Mouse (Mus musculus) lung, embryonic 14.5 days (tissue): ENCODE results near the gene Vopp1. TPM values are rescaled to one million over a fixed set of nuclear protein-coding genes. Genes with fewer than 3 reads are reported as not detected.

Source experiments
- ATAC-seq: fragments of 200-750 bp; cut with Nextera tagmentation; 2 replicates; pipeline ENCODE4 v1.8.0; 2017; ENCODE audit warnings: mild to moderate bottlenecking, moderate TSS enrichment, moderate library complexity; ENCODE audit not compliant: insufficient read depth
- DNase-seq: peaks from one replicate; pipeline ENCODE4 v3.0.0-alpha.2; 2015
- H3K27ac ChIP-seq: fragments of 300-500 bp; sonication (generic); 2 replicates; pipeline ENCODE4 v1.5.1; 2014; ENCODE audit warnings: low read depth, mild to moderate bottlenecking, moderate library complexity
- H3K27me3 ChIP-seq: fragments of 300-500 bp; sonication (generic); 2 replicates; pipeline ENCODE4 v1.6.1; 2014; ENCODE audit warnings: low read length, control low read depth; ENCODE audit not compliant: insufficient read depth
- H3K36me3 ChIP-seq: fragments of 300-500 bp; sonication (generic); 2 replicates; pipeline ENCODE4 v1.6.1; 2014; ENCODE audit warnings: control low read depth; ENCODE audit not compliant: insufficient read depth
- H3K4me1 ChIP-seq: fragments of 300-500 bp; sonication (generic); 2 replicates; pipeline ENCODE4 v1.6.1; 2014; ENCODE audit warnings: antibody characterized with exemption, control low read depth; ENCODE audit not compliant: insufficient read depth
- H3K4me2 ChIP-seq: fragments of 300-500 bp; sonication (generic); 2 replicates; pipeline ENCODE4 v1.6.1; 2014; ENCODE audit warnings: mild to moderate bottlenecking
- H3K4me3 ChIP-seq: fragments of 300-500 bp; sonication (generic); 2 replicates; pipeline ENCODE4 v1.5.1; 2014; ENCODE audit warnings: low read depth, low read length
- H3K9ac ChIP-seq: fragments of 300-500 bp; sonication (generic); 2 replicates; pipeline ENCODE4 v1.6.1; 2014
- H3K9me3 ChIP-seq: fragments of 300-500 bp; sonication (generic); 2 replicates; pipeline ENCODE4 v1.6.1; 2016; ENCODE audit warnings: low read depth, low read length, control low read depth
- CTCF ChIP-seq: IDR thresholded peaks from 2 replicates; pipeline ENCODE4 v1.5.1; 2016; ENCODE audit warnings: antibody characterized with exemption, low read depth
- WGBS: fragments of 180-500 bp; shearing (Covaris S2); extraction: QIAGEN DNeasy Blood & Tissue Kit; methylation state at CpG from one replicate; pipeline ENCODE4 v1.1.7; 2014; 5-methylcytosine and 5-hydroxymethylcytosine counted together
- polyA plus RNA-seq: library from polyadenylated mRNA; unstranded; fragments of >200 nt; fragmentation: Nextera tagmentation; extraction: Ambion mirVana; gene quantifications from 2 replicates; pipeline ENCODE4 v1.2.1, GENCODE M21; 2014

The Vopp1 gene
- polyA plus RNA-seq, 1 experiment from 2014 or later = 25.8 TPM

GRCm38 (mm10) chr6:57780359-57780758 is 44.6 kb downstream of the Vopp1 start:
- no peaks in the 10 kb centered on the region for H3K27me3 ChIP-seq
- no peak overlapping the region for H3K27ac ChIP-seq
- no peak overlapping the region for H3K4me3 ChIP-seq
- no peaks in the 10 kb centered on the region for H3K4me1 ChIP-seq
- no peak for TF ChIP-seq CTCF
- 84% methylated on average over 3 of the region's 3 CpGs for WGBS
- H3K4me2 ChIP-seq = no peak overlapping the region
- H3K9ac ChIP-seq = no peak overlapping the region
- DNase-seq = no peak
- no peaks in the 10 kb centered on the region for H3K9me3 ChIP-seq
- peaks cover 2% of the 10 kb centered on the region; the same call in 1 of the 2 replicates for H3K36me3 ChIP-seq
- ATAC-seq = no peak

DNA sequence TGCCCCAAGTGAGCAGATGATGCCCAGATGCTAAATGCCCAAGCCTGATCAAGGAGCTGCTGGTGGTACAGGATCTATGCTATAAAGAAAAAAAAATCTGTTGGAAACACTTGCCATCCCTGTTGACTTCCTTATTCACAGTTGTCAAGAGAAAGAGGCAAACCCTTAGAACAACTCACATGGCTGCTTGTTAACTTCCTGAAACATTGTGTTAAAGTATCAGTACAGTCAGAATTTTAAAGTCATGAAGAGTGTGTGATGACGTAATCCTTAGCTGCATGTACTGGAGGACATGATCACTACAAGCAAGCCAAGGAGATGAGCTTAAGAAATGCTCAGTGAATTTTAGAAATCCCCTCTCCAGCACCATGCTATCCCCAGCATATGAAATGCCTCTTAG is 51.2 kb downstream of the Vopp1 start:
- no peak for DNase-seq
- H3K4me3 ChIP-seq = no peak overlapping the region
- H3K36me3 ChIP-seq = peaks cover 19% of the 10 kb centered on the region; the same call in 1 of the 2 replicates
- no peak for TF ChIP-seq CTCF
- H3K27me3 ChIP-seq = no peaks in the 10 kb centered on the region
- no peak overlapping the region for H3K4me2 ChIP-seq
- WGBS = 85% methylated on average over 1 of the region's 1 CpGs
- no peak overlapping the region for H3K9ac ChIP-seq
- H3K4me1 ChIP-seq = no peaks in the 10 kb centered on the region
- H3K27ac ChIP-seq = no peak overlapping the region
- H3K9me3 ChIP-seq = no peaks in the 10 kb centered on the region
- no peak for ATAC-seq

DNA sequence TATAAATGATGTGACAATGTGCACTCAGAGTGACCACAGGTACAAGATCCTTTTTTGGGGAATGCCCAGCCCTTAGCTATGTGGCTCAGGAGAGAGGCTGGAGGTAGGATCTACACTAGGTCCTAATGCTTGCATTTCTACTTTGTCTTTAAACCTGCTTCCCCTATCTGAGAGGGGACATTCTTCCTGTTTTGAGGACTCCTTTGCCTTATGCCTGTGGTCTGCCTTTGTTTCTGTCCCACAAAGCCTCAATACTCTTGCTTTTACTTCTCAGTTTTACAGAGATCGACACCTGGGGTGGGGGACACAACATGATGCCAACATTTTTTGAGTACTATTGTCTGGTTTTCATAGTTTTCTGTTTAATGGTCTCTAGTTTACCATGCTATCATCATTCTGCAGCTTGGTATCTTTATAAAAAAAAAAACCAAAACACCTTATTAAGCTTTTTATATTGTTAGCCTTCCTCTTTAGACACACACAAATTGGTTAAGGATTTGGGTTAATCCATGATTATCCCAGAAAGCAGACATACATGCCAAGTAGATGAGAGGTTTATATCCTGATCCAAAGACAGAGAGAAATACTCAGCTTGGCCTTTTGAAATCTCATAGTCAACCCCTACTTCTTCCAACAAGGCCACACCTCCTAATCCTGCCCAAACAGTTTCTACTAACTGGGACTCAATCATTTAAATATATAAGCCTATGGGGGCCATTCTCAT is 54.3 kb downstream of the Vopp1 start:
- no peak for TF ChIP-seq CTCF
- peaks cover 17% of the 10 kb centered on the region; the same call in 1 of the 2 replicates for H3K36me3 ChIP-seq
- no peaks in the 10 kb centered on the region for H3K4me1 ChIP-seq
- no peak overlapping the region for H3K27ac ChIP-seq
- no peak for DNase-seq
- H3K4me2 ChIP-seq = no peak overlapping the region
- H3K9ac ChIP-seq = no peak overlapping the region
- no peaks in the 10 kb centered on the region for H3K27me3 ChIP-seq
- no peak overlapping the region for H3K4me3 ChIP-seq
- ATAC-seq = no peak
- 85% methylated on average over 1 of the region's 1 CpGs for WGBS
- no peaks in the 10 kb centered on the region for H3K9me3 ChIP-seq

GRCm38 (mm10) chr6:57768948-57769525 is 55.9 kb downstream of the Vopp1 start:
- no peak for ATAC-seq
- H3K27me3 ChIP-seq = no peaks in the 10 kb centered on the region
- no peaks in the 10 kb centered on the region for H3K9me3 ChIP-seq
- 67% methylated on average over 7 of the region's 7 CpGs for WGBS
- H3K4me2 ChIP-seq = no peak overlapping the region
- H3K4me3 ChIP-seq = no peak overlapping the region
- H3K36me3 ChIP-seq = peaks cover 11% of the 10 kb centered on the region; the same call in 1 of the 2 replicates
- H3K4me1 ChIP-seq = no peaks in the 10 kb centered on the region
- no peak for DNase-seq
- TF ChIP-seq CTCF = no peak
- no peak overlapping the region for H3K27ac ChIP-seq
- no peak overlapping the region for H3K9ac ChIP-seq

- no peak for ATAC-seq
Measured at GRCm38 (mm10) chr6:57767112-57767868, 57.7 kb downstream of the Vopp1 start.

GRCm38 (mm10) chr6:57766287-57766686 is 58.7 kb downstream of the Vopp1 start:
- ATAC-seq = peak; percentile 65; the same call in 1 of the 2 replicates
- no peaks in the 10 kb centered on the region for H3K4me1 ChIP-seq

More at GRCm38 (mm10) chr6:57767112-57767868, 57.7 kb downstream of the Vopp1 start:
- peak; percentile 4 for DNase-seq
- Histone ChIP-seq H3K4me3 (no peak overlapping the region), H3K27me3 (no peaks in the 10 kb centered on the region), H3K27ac (peak overlapping the region; percentile 42; the same call in 1 of the 2 replicates), H3K36me3 (peaks cover 3% of the 10 kb centered on the region; the same call in 1 of the 2 replicates), H3K9ac (no peak overlapping the region), H3K4me1 (no peaks in the 10 kb centered on the region), H3K9me3 (no peaks in the 10 kb centered on the region), H3K4me2 (no peak overlapping the region)
- TF ChIP-seq CTCF = no peak
- WGBS = 30% methylated on average over 8 of the region's 8 CpGs

More at GRCm38 (mm10) chr6:57766287-57766686, 58.7 kb downstream of the Vopp1 start:
- peaks cover 5% of the 10 kb centered on the region; the same call in 1 of the 2 replicates for H3K36me3 ChIP-seq
- H3K4me2 ChIP-seq = no peak overlapping the region
- DNase-seq = no peak
- no peak overlapping the region for H3K9ac ChIP-seq
- no peaks in the 10 kb centered on the region for H3K9me3 ChIP-seq
- H3K4me3 ChIP-seq = no peak overlapping the region
- H3K27ac ChIP-seq = no peak overlapping the region; the same call in 1 of the 2 replicates
- 64% methylated on average over 1 of the region's 1 CpGs for WGBS
- no peak for TF ChIP-seq CTCF
- H3K27me3 ChIP-seq = no peaks in the 10 kb centered on the region
